Mouse (Mus musculus): Measurements from ENCODE around the gene Hs3st6.
A peak's percentile ranks its signal among the peaks of the same experiment; 100 is the strongest.
"Not testable (repeated sequence)": the region's sequence is repeated elsewhere in the genome, so short reads cannot be mapped to it uniquely, and the experiment has no call there.

Hs3st6 gene

DNA sequence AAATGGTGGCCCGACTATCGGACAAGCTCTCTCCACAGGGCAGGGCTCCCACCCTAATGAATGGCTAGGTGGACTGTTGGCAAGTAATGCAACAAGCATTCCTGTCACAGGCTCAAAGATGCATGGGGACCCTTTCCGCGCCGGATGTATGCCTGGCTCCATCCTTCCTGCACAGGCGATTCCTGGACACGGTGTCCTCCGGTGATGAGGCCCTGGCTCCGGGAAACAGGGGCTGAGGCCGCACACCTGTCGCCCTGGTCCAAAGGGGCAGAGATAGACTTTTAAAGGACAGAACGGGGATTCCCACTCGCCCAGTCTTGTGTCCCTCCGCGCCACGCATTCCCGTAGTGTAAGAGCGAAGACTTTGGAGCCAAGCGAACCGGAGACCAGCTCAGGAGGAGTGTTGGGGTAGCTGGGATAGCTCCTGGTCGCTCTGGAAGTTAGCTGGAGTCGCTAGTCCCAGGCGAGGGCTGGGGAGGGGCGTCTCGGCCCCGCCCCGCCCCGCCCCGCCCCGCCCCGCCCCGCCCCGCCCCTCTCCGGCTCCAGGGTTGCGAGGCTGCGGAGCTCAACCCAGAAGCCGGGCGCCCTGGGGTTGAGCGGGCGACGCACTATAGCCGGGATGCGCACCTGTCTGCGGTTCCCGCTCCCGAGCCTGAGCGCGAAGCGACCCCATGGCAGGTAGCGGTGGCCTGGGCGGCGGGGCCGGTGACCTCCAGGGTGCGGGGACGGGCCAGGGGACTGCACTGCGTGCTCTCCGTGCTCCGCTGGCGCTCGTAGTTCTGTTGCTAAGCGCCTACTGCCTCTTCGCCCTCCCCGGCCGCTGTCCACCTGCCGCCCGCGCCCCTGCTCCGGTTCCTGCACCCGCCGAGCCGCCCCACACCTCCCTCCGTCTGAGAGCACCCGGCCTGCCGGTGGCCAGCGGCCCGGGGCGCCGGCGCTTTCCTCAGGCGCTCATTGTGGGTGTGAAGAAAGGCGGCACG lies at the start of gene Hs3st6:
Gene Hs3st6 (plus strand): TSS at position 574 of the 980 bp plus-strand sequence.
- peak in 1 of 2 experiments; percentile 15 for DNase-seq

DNA sequence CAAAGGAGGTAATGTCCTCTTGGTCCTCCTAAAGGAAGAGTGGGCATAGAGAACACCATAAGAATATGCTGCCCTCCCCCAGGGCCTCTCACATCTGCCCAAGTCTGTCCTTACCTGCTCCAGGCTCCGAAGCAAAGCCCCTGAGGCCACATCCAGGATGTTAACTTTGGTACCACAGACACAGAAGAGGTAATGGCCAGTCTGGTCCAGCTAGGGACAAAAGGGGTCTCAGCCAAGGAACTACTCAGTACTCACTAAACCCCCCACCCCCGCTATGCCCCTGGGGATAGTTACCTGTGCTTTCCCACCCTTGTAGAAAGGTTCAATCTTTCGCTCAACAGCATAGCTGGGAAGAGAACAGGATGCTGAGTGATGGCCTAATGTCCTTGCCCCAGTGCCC lies 47.0 kb upstream of the Hs3st6 start:
- no peak for DNase-seq

DNA sequence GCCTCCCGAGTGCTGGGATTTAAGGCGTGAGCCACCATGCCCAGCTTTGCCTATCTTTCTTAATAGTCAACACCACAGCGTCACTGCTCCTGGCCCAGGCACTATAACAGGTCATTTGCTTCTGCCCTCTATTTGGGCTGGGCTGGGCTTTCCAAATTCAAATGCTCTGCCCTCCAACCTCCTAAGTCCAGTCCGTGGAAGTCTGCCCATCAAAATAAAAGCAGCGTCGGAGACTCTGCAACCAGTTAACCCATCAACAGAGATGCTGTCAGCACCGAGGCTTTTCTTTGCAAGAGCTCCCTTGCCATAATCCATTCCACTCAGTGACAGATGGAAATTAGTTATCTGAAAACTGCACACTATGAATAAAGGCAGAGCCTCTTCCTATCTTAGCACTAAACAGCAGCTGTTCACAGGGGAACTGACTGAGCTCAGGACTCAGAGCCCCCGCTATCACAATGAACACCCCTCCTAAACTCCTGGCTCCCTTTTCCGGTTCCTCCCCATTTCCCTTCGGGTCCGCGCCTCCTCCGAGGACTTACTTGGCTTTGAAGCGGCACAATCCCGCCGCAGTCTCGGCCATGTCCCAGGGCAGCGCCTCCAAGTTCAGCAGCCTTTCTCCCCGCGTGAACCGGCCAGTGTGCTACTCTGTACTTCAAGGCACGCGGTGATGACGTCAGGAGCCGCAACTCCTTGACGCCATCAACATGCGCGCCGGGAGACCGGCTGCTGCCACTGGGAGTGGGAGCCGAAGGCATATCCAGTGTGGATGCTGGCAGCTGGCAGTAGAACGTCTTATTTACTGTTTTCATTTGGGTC lies 45.6 kb upstream of the Hs3st6 start, which contains the start of gene Tbl3:
Gene Tbl3 (minus strand): TSS at position 679 of the 819 bp plus-strand sequence.
- peak; percentile 94 to 97 for DNase-seq

DNA sequence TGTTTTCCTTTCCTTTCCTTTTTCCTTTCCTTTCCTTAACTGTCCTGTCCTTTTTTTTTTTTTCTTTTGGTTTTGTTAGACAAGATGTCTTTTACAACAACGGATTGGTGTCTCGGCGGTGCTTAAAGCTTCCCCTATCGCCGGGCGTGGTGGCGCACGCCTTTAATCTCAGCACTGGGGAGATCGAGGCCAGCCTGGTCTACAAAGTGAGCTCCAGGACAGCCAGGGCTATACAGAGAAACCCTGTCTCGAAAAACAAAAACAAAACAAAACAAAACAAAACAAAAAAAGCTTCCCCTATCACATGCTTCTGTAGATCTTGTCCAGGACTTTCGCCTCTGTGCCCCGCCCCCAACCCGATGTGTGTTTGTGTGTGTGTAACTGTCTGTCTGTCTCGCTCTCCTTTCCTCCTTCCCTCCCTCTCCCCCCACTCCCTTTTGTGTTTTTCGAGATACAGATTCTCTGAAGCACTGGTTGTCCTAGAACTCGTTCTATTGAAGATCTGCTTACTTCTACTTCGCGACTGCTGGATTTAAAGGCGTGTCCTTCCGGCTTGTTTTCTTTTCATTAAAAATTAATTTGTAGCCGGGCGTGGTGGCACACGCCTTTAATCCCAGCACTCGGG lies 44.9 kb upstream of the Hs3st6 start:
- no peak for DNase-seq

DNA sequence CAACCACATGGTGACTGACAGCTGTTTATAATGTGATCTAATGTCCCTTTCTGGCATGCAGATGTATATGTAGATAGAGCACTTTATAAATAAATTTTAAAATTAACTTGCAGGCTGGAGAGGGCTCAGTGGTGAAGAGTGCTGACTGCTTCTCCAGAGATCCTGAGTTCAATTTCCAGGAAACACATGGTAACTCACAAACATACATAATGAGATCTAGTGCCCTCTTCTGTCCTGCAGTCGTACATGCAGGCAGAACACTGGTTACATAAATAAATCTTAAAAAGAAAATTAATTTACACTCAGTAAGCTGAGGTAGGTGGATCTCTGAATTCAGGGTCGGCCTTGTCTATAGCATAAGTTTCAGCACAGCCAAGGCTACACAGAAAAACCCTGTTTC lies 44.1 kb upstream of the Hs3st6 start:
- DNase-seq = no peak

DNA sequence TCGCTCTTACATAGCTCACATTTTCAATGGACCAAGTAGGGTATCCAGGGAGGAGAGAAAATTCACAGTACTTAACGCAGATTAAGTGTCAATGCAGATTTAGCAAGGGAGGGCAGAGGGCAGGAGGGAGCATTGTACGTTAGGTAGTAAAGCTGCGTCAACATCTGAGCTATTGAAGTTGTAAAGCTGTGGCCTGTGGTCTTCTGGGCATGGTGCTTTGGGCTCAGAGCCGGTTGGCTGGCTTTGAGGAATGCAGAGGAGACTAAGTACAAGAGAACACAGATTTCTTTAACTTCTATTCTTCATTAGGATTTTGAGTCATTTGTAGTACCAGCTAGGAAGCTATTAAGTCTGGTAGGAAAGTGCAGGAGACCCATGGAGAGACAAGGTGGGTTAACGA lies 37.2 kb upstream of the Hs3st6 start:
- DNase-seq = no peak

DNA sequence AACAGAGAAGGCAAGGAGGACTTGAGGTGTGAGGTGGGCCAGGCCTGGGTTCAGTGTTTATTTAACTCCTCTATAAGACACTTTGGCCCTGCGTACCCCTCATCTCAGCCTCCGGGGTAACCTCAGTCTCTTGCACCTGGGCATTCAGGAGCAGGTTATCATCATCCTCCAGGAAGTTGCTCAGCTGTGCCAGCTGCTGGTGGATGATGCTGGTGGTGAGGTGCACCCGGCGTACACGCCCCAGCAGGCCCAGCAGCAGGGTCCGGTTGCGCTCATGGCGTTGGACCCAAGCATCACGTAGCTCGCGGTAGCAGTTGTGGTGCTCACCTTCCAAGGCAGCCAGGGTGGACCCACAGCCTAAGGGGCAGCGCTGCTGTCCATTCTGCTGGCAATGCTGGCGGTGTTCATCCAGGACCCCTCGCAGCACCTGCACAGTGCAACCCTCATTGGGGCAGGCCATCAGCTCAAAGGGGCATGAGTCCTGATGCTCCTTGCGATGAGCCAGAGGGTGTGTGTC lies 36.6 kb upstream of the Hs3st6 start:
- no peak for DNase-seq

DNA sequence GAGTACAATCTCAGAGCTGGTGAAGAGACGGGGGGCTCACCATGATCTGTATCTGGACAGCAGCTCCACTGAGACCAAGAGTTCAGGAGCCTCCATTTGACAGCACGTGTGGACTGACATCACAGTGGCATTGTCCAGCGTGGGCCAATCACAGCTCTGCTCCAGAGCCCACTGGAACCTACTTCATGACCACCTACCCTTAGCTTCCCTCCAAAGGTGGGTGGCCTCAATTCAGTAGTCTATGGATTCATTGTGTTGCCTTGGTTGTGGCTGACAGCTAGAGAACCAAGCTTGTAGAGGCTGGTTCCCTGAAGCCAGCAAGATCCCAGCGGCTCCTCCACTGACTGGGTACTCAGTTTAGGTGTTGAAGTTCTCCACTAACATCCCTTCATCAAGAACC lies 34.8 kb upstream of the Hs3st6 start, which contains the start of the genes Rnf151 and Rps2:
Gene Rnf151 (minus strand): TSS at position 121 of the 400 bp plus-strand sequence.
Gene Rps2 (plus strand): TSS at position 174 of the 400 bp plus-strand sequence.
- no peak for DNase-seq

DNA sequence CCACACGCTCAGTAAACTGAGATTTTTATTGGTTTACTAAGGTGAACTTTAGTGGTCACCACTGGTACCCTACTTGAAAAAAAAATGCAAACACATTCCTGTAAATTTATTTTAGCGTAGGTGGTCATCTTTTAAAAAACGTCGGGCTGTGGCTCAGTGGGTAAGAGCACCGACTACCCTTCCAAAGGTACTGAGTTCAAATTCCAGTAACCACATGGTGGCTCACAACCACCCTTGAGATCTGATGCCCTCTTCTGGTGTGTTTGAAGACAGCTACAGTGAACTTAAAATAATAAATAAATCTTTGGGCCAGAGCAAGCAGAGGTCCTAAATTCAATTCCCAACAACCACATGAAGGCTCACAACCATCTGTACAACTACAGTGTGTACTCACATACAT lies 33.9 kb upstream of the Hs3st6 start:
- not testable (repeated sequence) for DNase-seq

DNA sequence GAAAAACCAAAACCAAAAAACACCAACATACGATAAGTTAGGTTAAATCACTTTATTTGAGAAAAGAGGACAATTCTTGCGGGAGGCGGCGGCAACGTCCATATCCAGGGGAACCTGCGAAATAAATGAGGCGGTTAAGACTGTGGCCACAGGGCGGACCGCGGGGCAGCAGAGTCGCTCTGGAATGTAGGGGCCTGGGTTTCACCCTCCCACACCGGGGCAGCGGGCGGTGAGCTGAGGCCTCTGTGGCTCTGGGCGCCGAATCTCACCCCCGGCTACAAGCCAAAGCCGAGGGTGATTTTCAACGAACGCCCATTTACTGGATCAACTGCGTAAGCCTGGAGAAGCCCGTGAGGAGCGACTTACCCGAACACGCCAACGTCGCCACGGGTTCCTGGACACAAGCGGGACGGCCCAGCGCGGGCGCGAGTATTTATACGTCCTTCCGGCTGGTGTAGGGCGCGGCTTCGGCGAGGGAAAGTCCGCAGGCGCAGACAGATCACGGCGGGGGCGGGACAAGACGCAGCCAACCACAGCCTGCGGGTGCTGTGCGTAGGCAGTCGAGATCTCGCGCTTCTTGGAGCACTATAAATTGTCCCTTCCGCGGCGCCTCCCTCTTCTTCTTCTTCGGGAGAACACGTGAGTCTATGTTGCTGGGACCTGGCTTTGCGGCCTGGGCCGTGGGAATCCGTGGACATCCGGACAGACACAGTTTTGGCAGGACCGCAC lies 33.1 kb upstream of the Hs3st6 start:
- DNase-seq = peak; percentile 97 to 99

DNA sequence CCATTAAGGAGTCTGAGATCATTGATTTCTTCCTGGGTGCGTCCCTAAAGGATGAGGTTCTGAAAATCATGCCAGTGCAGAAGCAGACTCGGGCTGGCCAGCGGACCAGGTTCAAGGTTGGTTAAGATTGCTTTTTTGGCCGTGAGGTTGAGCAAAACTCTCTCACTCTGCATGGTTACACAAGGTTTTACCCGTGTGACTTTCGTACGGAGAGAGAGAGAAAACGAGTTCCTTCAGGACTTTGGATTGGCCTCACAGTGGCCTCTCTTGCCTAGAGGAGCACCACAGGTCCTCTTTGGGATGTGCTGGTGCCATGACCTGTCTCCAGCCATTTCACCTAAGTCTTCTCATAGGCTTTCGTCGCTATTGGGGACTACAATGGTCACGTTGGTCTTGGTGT lies 32.2 kb upstream of the Hs3st6 start:
- DNase-seq = not testable (repeated sequence)

DNA sequence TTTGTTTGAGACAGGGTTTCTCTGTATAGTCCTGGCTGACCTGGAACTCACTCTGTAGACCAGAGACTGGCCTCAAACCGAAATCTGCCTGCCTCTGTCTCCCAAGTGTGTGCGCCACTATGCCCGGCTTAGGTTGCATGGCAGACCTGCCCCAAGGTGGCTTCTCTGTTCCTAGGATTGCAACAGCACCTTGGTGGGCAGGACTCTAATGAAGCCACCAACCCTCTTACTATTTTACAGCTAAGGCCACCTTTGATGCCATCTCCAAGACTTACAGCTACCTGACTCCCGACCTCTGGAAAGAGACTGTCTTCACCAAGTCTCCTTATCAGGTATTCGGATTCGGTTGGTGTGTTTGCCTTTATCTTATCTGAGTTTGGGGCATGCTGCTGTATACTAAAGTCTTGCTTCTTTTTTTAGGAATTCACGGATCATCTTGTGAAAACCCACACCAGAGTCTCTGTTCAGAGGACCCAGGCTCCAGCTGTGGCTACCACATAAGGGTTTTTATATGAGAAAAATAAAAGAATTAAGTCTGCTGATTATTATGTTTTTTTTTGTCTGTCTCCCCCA lies 31.3 kb upstream of the Hs3st6 start:
- DNase-seq = not testable (repeated sequence)

DNA sequence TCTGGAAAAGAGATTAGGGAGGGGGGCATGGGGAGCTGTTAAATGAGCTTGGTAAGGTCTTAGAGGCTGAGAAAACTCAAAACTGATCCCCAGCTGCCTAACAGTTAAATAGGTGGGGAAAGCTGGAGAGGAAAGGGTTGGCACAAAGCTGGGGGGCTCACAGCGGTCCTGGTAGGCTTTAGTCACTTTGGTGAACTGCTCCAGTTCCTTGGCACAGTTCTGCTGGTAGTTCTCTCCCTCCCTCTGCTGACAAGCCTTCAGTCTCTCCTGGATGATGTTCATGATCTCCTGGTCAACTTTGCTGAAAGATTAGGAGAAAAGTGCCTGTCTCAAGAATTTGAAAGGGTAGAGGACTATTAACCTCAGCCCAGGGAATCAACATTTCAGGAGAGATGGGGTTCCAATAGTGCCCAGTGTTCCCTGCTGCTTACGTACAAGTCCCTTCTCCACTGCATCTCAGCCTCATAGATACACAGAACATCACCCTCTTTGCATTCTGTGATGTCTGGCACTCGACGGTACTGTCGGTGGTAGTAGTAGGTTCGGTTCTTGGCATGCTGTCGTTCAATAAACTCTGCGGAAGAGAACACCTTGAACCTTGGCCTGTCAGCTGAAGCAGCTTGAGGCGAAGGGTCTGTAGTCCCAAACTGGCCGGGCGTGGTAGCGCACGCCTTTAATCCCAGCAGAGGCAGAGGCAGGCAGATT lies 30.4 kb upstream of the Hs3st6 start:
- DNase-seq = no peak

DNA sequence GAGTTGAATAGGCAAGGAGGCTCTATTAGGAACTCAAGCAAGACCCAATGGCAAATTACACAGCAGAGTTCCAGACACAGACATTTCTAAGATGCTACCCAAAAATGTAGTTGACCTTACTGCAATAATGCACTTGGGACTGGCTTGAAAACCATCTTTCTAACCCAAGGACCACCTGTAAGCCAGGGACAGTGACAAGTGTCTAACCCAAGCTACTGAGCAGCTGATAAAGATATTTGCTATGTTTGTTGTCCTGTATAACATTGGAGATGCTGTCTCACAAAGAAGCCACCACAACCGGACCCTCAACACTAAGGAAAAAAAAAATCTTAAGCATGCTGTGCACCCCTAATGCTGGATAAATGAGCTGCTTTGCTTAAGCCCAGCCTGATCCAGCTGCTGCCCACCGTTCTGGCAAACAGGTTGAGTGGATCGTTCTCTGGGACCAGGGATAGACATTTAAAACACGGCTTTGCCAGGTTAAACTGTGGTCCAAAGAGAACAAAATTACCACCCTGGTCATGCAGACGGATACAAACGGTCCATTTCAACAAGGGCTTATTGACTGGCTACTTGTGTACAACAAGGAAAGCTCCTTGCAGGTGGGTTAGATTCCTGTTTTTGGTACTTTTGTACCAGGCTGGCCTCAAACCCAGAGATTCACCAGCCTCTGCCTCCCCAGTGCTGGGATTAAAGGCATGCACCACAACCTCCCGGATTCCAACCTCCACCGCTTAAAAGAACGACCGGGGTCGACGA lies 29.5 kb upstream of the Hs3st6 start:
- DNase-seq = no peak

DNA sequence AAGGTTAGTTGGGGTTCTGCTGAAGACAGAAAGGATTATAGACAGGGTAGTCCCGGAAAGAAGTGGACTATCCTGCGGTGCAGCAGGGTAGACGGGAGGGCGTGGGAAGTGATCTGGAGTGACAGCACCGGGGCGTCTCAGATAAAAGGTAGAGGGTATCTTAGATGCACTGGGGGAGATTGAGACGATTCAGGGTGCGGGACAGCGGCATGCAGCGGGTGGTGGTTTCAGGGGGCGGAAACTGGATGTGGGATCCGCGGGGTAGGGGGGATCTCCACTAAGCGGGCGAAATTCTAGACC lies 29.0 kb upstream of the Hs3st6 start:
- DNase-seq = no peak

DNA sequence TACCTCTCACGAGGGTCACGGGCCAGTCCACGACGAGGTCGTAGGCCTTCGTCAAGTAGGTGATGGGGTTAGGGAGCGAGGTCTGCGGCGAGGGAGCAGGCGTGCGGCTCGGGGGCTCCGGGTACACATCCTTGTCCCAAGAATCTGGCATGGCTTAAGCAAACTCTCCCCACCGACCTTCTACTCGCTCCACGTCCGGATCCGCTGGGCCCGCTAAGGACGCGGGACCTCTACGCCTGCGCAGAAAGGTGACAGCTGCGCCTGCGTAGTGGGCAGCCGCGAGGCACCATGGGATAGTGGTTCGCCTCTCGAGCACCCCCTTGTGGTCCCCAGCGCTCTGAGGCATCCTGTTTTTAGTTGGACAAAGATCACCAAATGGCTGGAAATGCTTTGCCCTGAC lies 28.6 kb upstream of the Hs3st6 start, which contains the start of gene Ndufb10:
Gene Ndufb10 (minus strand): TSS at position 295 of the 400 bp plus-strand sequence.
- peak; percentile 99 for DNase-seq

DNA sequence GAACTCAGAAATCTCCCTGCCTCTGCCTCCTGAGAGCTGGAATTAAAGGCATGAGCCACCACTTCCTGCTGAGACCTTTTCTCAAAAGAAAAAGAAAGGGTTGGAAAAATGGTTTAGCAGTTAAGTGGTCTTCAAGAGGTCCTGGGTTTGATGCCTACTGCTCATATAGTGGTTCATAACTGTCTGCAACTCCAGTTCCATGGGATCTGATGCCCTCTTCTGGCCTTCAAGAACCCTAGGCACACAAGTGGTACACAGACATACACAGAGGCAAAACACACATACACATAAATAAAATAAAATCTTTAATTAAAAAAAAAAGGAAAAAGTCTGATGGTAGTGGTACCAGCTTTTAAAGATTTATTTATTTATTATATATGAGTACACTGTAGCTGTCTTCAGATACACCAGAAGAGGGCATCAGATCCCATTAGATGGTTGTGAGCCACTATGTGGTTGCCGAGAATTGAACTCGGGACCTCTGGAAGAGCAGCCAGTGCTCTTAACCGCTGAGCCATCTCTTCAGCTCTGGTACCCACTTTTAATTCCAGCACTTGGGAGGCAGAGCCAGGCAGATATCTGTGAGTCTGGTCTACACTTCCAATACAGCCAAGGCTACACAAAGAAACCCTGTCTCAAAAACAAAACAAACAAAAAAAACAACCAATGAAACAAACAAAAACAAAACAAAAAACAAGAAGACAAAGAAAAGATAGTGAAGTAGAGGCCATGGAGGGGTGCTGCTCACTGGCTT lies 27.0 kb upstream of the Hs3st6 start:
- DNase-seq = no peak

DNA sequence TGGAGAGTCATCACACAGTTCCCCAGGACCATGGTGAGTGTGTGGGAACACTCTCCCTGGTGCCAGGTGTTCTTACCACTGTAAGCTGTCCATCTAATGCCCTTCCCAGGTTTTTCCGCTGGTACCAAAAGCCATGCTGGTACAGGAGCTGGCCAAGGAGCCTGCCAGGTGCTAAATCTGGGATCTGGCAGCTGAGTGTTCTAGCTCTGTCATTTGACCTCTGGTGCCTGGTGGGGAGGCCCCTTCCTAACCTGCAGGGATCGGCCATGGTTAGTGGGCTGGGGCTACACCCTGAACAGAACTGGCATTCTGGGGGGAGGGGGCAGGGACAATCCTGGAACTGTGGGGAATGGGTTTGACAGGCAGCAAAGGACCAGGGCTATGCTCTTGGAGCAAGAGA lies 25.2 kb upstream of the Hs3st6 start, which contains the start of gene Rpl3l:
Gene Rpl3l (plus strand): TSS at position 203 of the 400 bp plus-strand sequence.
- no peak for DNase-seq

DNA sequence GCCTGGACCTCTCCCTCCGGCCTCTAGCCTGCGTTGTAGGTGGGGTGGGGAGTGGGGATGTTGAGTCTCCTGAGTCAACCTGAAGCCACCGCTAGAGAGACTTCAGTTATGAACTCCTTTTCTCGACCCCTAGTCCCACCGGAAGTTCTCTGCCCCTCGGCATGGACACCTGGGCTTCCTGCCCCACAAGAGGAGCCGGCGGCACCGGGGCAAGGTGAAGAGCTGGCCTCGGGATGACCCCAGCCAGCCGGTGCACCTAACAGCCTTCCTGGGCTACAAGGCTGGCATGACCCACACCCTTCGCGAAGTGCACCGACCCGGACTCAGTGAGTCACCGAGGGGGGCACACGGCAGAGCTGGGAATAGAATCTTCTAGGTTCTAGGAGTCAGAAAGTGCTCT lies 24.6 kb upstream of the Hs3st6 start:
- DNase-seq = no peak
